Mouse (Mus musculus): ENCODE measurements around the gene Crybg2. TPM values are rescaled to one million over a fixed set of nuclear protein-coding genes. Genes with fewer than 3 reads are reported as not detected.

Gene Crybg2
- polyA plus RNA-seq, 1 experiment from 2014 or later = 17.9 TPM

- H3K36me3 ChIP-seq (ENCODE audit: control insufficient read depth, insufficient read depth) = peaks cover 4% of the 10 kb centered on the region; the same call in 1 of the 2 replicates
These were observed 63.3 kb downstream of the Crybg2 start for GRCm38 (mm10) chr4:134123680-134124551.

GRCm38 (mm10) chr4:134125383-134126060 lies 64.9 kb downstream of the Crybg2 start:
- Histone ChIP-seq H3K27me3 (replicated peaks; ENCODE audit: control insufficient read depth, insufficient read depth, low read length) (no peaks in the 10 kb centered on the region), H3K4me3 (ENCODE audit: low read depth, low read length) (no peak overlapping the region), H3K27ac (ENCODE audit: low read depth, low read length) (no peak overlapping the region), H3K36me3 (ENCODE audit: control insufficient read depth, insufficient read depth) (peaks cover 4% of the 10 kb centered on the region; the same call in 1 of the 2 replicates), H3K9ac (ENCODE audit: low read depth, low read length) (no peak overlapping the region), H3K4me1 (replicated peaks; ENCODE audit: control insufficient read depth, insufficient read depth, low read length) (peaks cover 13% of the 10 kb centered on the region; the same call in 1 of the 2 replicates), H3K4me2 (replicated peaks; ENCODE audit: low read depth) (no peak overlapping the region), H3K9me3 (ENCODE audit: control insufficient read depth) (no peaks in the 10 kb centered on the region)
- no peak for TF ChIP-seq CTCF (IDR thresholded peaks at IDR 0.05; ENCODE audit: low read depth)
- no peak for ATAC-seq
- 86% methylated on average over 15 of the region's 15 CpGs for WGBS

More at GRCm38 (mm10) chr4:134123680-134124551, 63.3 kb downstream of the Crybg2 start:
- no peak overlapping the region for H3K4me2 ChIP-seq (replicated peaks; ENCODE audit: low read depth)
- no peak overlapping the region for H3K27ac ChIP-seq (ENCODE audit: low read depth, low read length)
- H3K9me3 ChIP-seq (ENCODE audit: control insufficient read depth) = no peaks in the 10 kb centered on the region
- H3K4me1 ChIP-seq (replicated peaks; ENCODE audit: control insufficient read depth, insufficient read depth, low read length) = peaks cover 13% of the 10 kb centered on the region; the same call in 1 of the 2 replicates
- H3K9ac ChIP-seq (ENCODE audit: low read depth, low read length) = no peak overlapping the region
- 21% methylated on average over 17 of the region's 17 CpGs for WGBS
- no peak overlapping the region for H3K4me3 ChIP-seq (ENCODE audit: low read depth, low read length)
- peak; percentile 98 for TF ChIP-seq CTCF (IDR thresholded peaks at IDR 0.05; ENCODE audit: low read depth)
- no peaks in the 10 kb centered on the region for H3K27me3 ChIP-seq (replicated peaks; ENCODE audit: control insufficient read depth, insufficient read depth, low read length)
- no peak for ATAC-seq

DNA sequence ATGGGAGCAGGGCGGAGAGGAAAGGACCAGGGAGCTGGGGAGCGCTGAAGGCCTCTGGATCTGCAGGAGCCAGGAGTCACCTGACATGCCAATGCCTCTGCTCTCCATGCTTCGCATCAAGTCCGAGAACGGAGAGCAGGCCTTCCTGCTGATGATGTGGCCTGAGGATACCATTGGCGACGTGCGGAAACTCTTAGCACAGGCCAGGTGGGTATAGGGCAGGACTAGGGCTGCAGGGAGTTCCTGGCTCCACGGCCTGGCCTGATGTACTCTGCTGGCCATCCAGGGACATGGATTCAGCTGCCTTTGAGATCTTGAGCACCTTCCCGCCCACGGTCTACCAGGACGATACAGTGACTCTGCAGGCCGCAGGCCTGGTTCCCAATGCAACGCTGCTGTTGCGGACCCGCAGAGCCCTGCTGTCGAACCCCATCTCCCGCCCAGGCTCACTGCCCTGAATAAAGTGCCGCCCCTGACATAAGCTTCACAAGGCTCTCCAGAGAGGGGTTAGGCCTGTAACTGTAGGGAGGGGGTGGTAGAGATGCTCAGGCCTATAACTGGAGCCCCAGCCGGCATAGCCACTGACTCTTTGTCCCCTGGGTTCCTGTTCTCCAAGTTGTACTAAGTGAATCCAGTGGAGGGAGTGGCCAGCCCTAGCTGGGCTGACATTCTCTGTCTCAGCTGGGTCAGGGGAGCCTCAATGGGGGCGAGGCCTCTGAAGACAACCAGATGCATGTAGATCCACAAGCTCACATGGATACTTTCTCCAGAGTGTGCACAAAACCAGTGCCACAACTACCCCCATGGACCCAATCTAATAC lies 65.9 kb downstream of the Crybg2 start:
- H3K4me1 ChIP-seq (replicated peaks; ENCODE audit: control insufficient read depth, insufficient read depth, low read length) = 0 out of 2 replicates have a peak, but pooled peaks cover 13% of the 10 kb centered on the region
- 86% methylated on average over 21 of the region's 21 CpGs for WGBS

GRCm38 (mm10) chr4:134127121-134127455 lies 66.5 kb downstream of the Crybg2 start:
- Histone ChIP-seq H3K36me3 (ENCODE audit: control insufficient read depth, insufficient read depth) (peaks cover 4% of the 10 kb centered on the region; the same call in 1 of the 2 replicates), H3K9ac (ENCODE audit: low read depth, low read length) (no peak overlapping the region), H3K27me3 (replicated peaks; ENCODE audit: control insufficient read depth, insufficient read depth, low read length) (no peaks in the 10 kb centered on the region), H3K4me1 (replicated peaks; ENCODE audit: control insufficient read depth, insufficient read depth, low read length) (0 out of 2 replicates have a peak, but pooled peaks cover 13% of the 10 kb centered on the region), H3K4me2 (replicated peaks; ENCODE audit: low read depth) (peak overlapping the region; percentile 90), H3K4me3 (ENCODE audit: low read depth, low read length) (no peak overlapping the region), H3K27ac (ENCODE audit: low read depth, low read length) (peak overlapping the region; percentile 28; the same call in 1 of the 2 replicates), H3K9me3 (ENCODE audit: control insufficient read depth) (no peaks in the 10 kb centered on the region)
- no peak for TF ChIP-seq CTCF (IDR thresholded peaks at IDR 0.05; ENCODE audit: low read depth)
- 79% methylated on average over 7 of the region's 7 CpGs for WGBS
- ATAC-seq = no peak

More for the DNA sequence above, 65.9 kb downstream of the Crybg2 start:
- H3K9ac ChIP-seq (ENCODE audit: low read depth, low read length) = no peak overlapping the region
- no peak for ATAC-seq
- H3K27me3 ChIP-seq (replicated peaks; ENCODE audit: control insufficient read depth, insufficient read depth, low read length) = no peaks in the 10 kb centered on the region
- peaks cover 4% of the 10 kb centered on the region; the same call in 1 of the 2 replicates for H3K36me3 ChIP-seq (ENCODE audit: control insufficient read depth, insufficient read depth)
- peak overlapping the region; percentile 90 for H3K4me2 ChIP-seq (replicated peaks; ENCODE audit: low read depth)
- H3K27ac ChIP-seq (ENCODE audit: low read depth, low read length) = no peak overlapping the region
- no peak overlapping the region for H3K4me3 ChIP-seq (ENCODE audit: low read depth, low read length)
- H3K9me3 ChIP-seq (ENCODE audit: control insufficient read depth) = no peaks in the 10 kb centered on the region
- TF ChIP-seq CTCF (IDR thresholded peaks at IDR 0.05; ENCODE audit: low read depth) = no peak

- Histone ChIP-seq H3K4me1 (replicated peaks; ENCODE audit: control insufficient read depth, insufficient read depth, low read length) (peaks cover 13% of the 10 kb centered on the region; the same call in 1 of the 2 replicates), H3K4me2 (replicated peaks; ENCODE audit: low read depth) (peak overlapping the region; percentile 90), H3K9me3 (ENCODE audit: control insufficient read depth) (no peaks in the 10 kb centered on the region), H3K4me3 (ENCODE audit: low read depth, low read length) (peak overlapping the region; percentile 86), H3K27ac (ENCODE audit: low read depth, low read length) (peak overlapping the region; percentile 28; the same call in 1 of the 2 replicates), H3K27me3 (replicated peaks; ENCODE audit: control insufficient read depth, insufficient read depth, low read length) (no peaks in the 10 kb centered on the region), H3K9ac (ENCODE audit: low read depth, low read length) (peak overlapping the region; percentile 83), H3K36me3 (ENCODE audit: control insufficient read depth, insufficient read depth) (peaks cover 4% of the 10 kb centered on the region; the same call in 1 of the 2 replicates)
- 46% methylated on average over 8 of the region's 8 CpGs for WGBS
- TF ChIP-seq CTCF (IDR thresholded peaks at IDR 0.05; ENCODE audit: low read depth) = no peak
- ATAC-seq = no peak
These were observed 67.2 kb downstream of the Crybg2 start for GRCm38 (mm10) chr4:134127793-134128192.
